Mouse (Mus musculus) heart, postnatal 0 days (tissue): ENCODE measurements around the gene Papss2. TPM values are rescaled to one million over a fixed set of nuclear protein-coding genes. Genes with fewer than 3 reads are reported as not detected.

Experiments
- ATAC-seq: fragments of 200-750 bp; cut with Nextera tagmentation; 2 replicates; pipeline ENCODE4 v1.8.0; 2017; ENCODE audit warnings: low read depth, moderate number of reproducible peaks, moderate library complexity; ENCODE audit not compliant: insufficient read depth
- DNase-seq: peaks from one replicate; pipeline ENCODE4 v3.0.0-alpha.2; 2016; ENCODE audit warnings: low spot score
- H3K27ac ChIP-seq: fragments of 300-500 bp; sonication (generic); 2 replicates; pipeline ENCODE4 v1.5.1; 2014; ENCODE audit warnings: low read depth, mild to moderate bottlenecking
- H3K27me3 ChIP-seq: fragments of 300-500 bp; sonication (generic); 2 replicates; pipeline ENCODE4 v1.6.1; 2014; ENCODE audit warnings: low read length, mixed read lengths; ENCODE audit not compliant: control insufficient read depth, insufficient read depth
- H3K36me3 ChIP-seq: fragments of 300-500 bp; sonication (generic); replicated peaks from 2 replicates; pipeline ENCODE4 v1.6.1; 2014; ENCODE audit warnings: low read length, mixed read lengths; ENCODE audit not compliant: control insufficient read depth, insufficient read depth
- H3K4me1 ChIP-seq: fragments of 300-500 bp; sonication (generic); 2 replicates; pipeline ENCODE4 v1.6.1; 2014; ENCODE audit warnings: antibody characterized with exemption; ENCODE audit not compliant: control insufficient read depth, insufficient read depth
- H3K4me2 ChIP-seq: fragments of 300-500 bp; sonication (generic); 2 replicates; pipeline ENCODE4 v1.6.1; 2014; ENCODE audit warnings: low read depth, mild to moderate bottlenecking, low read length, moderate library complexity
- H3K4me3 ChIP-seq: fragments of 300-500 bp; sonication (generic); 2 replicates; pipeline ENCODE4 v1.5.1; 2014; ENCODE audit warnings: low read depth, low read length
- H3K9ac ChIP-seq: fragments of 300-500 bp; sonication (generic); replicated peaks from 2 replicates; pipeline ENCODE4 v1.6.1; 2014; ENCODE audit warnings: low read depth, low read length, mixed read lengths
- H3K9me3 ChIP-seq: fragments of 300-500 bp; sonication (generic); replicated peaks from 2 replicates; pipeline ENCODE4 v1.6.1; 2016; ENCODE audit warnings: low read length; ENCODE audit not compliant: control insufficient read depth
- CTCF ChIP-seq: IDR thresholded peaks from 2 replicates; pipeline ENCODE4 v1.5.1; 2016; ENCODE audit warnings: antibody characterized with exemption, control low read depth, low read depth
- EP300 ChIP-seq: IDR thresholded peaks from 2 replicates; pipeline ENCODE4 v1.6.1; 2016; ENCODE audit warnings: antibody characterized with exemption, low read depth
- WGBS: fragments of 180-500 bp; shearing (Covaris S2); extraction: QIAGEN DNeasy Blood & Tissue Kit; methylation state at CpG from one replicate; pipeline ENCODE4 v1.1.7; 2014; 5-methylcytosine and 5-hydroxymethylcytosine counted together
- polyA plus RNA-seq: library from polyadenylated mRNA; unstranded; fragments of >200 nt; fragmentation: Nextera tagmentation; extraction: Ambion mirVana; gene quantifications from 2 replicates; pipeline ENCODE4 v1.2.1, GENCODE M21; 2015
- total RNA-seq: library from RNA; depleted of rRNA; stranded (reverse); fragments of >200 nt; gene quantifications from 2 replicates; pipeline ENCODE4 v1.2.3, GENCODE M21; 2014; ENCODE audit warnings: low replicate concordance

The Papss2 gene
- total and polyA plus RNA-seq, 2 experiments from 2014 or later = 2.0 to 9.0 TPM

DNA sequence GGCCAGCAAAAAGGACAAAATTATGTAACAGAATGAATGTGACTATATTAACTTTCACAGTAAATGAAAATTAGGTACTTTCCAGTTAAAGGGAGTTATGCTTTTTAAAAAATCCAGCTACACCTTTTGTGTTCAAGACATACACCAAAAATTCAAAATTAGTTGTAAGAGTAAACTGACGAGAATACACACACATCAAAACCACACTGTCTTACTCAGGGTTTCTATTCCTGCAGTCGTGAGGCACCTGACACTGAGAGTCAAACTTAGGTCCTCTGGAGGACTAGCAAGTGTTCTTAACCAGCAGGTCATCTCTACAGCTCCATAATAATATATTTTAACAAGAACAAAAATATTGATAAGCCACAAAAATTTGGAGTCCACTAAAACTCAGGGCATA, 101.1 kb downstream of the Papss2 start:
- H3K4me1 ChIP-seq = no peaks in the 10 kb centered on the region
- no peak overlapping the region for H3K27ac ChIP-seq
- no peak overlapping the region for H3K9ac ChIP-seq
- ATAC-seq = no peak
- H3K9me3 ChIP-seq = no peaks in the 10 kb centered on the region
- no peak for DNase-seq
- no peak overlapping the region for H3K4me2 ChIP-seq
- WGBS = 89% methylated on average over 2 of the region's 2 CpGs
- TF ChIP-seq EP300 (no peak), CTCF (no peak)
- peaks cover 72% of the 10 kb centered on the region for H3K36me3 ChIP-seq
- H3K4me3 ChIP-seq = no peak overlapping the region
- no peaks in the 10 kb centered on the region for H3K27me3 ChIP-seq

GRCm38 (mm10) chr19:32702191-32702590, 106.6 kb downstream of the Papss2 start:
- no peaks in the 10 kb centered on the region for H3K4me1 ChIP-seq
- WGBS = 75% methylated on average over 3 of the region's 3 CpGs
- H3K9ac ChIP-seq = no peak overlapping the region
- ATAC-seq = no peak
- H3K9me3 ChIP-seq = no peaks in the 10 kb centered on the region
- no peak overlapping the region for H3K4me2 ChIP-seq
- H3K36me3 ChIP-seq = peaks cover 64% of the 10 kb centered on the region
- no peak overlapping the region for H3K27ac ChIP-seq
- H3K27me3 ChIP-seq = no peaks in the 10 kb centered on the region
- TF ChIP-seq CTCF (no peak), EP300 (no peak)
- H3K4me3 ChIP-seq = no peak overlapping the region
- DNase-seq = no peak

DNA sequence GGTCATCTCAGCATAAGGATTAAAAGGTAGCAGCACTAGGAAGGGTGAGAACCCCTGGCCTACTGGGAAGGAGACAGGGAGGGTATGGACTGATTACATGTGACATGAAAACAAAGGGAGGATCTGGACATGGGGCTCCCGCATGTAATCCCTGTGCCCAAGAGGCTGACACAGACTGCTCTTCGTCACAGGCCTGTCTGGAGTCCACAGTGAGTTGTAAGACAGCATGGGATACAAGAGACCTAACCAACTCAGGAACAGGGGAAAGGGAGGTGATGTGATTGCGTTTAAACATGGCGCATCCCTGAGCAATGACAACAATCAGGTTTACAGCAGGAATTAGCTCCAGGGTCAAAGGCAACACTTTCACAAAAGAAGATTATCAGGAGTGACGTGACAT, 113.4 kb downstream of the Papss2 start:
- DNase-seq = no peak
- 85% methylated on average over 5 of the region's 5 CpGs for WGBS
- no peaks in the 10 kb centered on the region for H3K9me3 ChIP-seq

DNA sequence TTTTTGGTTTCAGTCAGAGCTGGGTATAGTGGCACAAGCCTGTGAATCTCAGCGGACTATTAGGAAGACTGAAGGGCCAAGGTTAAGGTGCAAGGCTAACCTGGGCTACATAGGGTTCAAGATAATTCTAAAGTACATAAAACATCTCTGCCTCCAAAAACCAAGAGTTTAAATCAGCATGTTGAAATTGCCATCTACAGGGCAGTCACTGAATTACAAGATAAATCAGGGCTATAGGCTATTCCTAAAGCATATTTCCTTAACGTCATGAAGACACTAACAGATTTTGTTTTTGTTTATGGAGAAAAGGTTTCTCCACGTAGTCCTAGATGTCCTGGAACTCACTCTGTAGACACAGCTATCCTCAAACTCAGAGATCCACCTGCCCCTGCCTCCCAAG, 114.7 kb downstream of the Papss2 start:
- Histone ChIP-seq H3K36me3 (peaks cover 16% of the 10 kb centered on the region; the same call in 1 of the 2 replicates), H3K4me2 (no peak overlapping the region), H3K27me3 (no peaks in the 10 kb centered on the region), H3K27ac (no peak overlapping the region), H3K9ac (no peak overlapping the region), H3K9me3 (no peaks in the 10 kb centered on the region), H3K4me3 (no peak overlapping the region), H3K4me1 (peaks cover 12% of the 10 kb centered on the region; the same call in 1 of the 2 replicates)
- 62% methylated on average over 3 of the region's 3 CpGs for WGBS
- no peak for ATAC-seq
- peak; percentile 15 for DNase-seq
- TF ChIP-seq CTCF (peak; percentile 36; the same call in 1 of the 2 replicates), EP300 (no peak)

More for the DNA sequence above, 113.4 kb downstream of the Papss2 start:
- TF ChIP-seq EP300 (no peak), CTCF (no peak)
- no peak overlapping the region for H3K27ac ChIP-seq
- no peaks in the 10 kb centered on the region for H3K27me3 ChIP-seq
- no peak overlapping the region for H3K4me3 ChIP-seq
- no peak overlapping the region for H3K4me2 ChIP-seq
- ATAC-seq = no peak
- peaks cover 27% of the 10 kb centered on the region; the same call in 1 of the 2 replicates for H3K36me3 ChIP-seq
- H3K9ac ChIP-seq = no peak overlapping the region
- H3K4me1 ChIP-seq = peaks cover 12% of the 10 kb centered on the region; the same call in 1 of the 2 replicates

- Histone ChIP-seq H3K9me3 (no peaks in the 10 kb centered on the region), H3K4me1 (peaks cover 12% of the 10 kb centered on the region; the same call in 1 of the 2 replicates), H3K4me2 (peak overlapping the region; percentile 78), H3K9ac (peak overlapping the region; percentile 81), H3K4me3 (peak overlapping the region; percentile 95), H3K36me3 (no peaks in the 10 kb centered on the region), H3K27ac (peak overlapping the region; percentile 94), H3K27me3 (no peaks in the 10 kb centered on the region)
- under 1% methylated on average over 63 of the region's 63 CpGs for WGBS
- peak; percentile 75 for DNase-seq
- peak; percentile 95 for ATAC-seq
- TF ChIP-seq EP300 = no peak
- TF ChIP-seq CTCF = no peak
Measured at GRCm38 (mm10) chr19:32711761-32712541, 116.4 kb downstream of the Papss2 start.
